Mouse (Mus musculus) embryonic facial prominence, embryonic 12.5 days (tissue): ENCODE measurements around the gene Il1rap. TPM values are rescaled to one million over a fixed set of nuclear protein-coding genes. Genes with fewer than 3 reads are reported as not detected.

Experiments used
- ATAC-seq: fragments of 200-750 bp; cut with Nextera tagmentation; 2 replicates; pipeline ENCODE4 v1.8.0; 2017; ENCODE audit not compliant: insufficient number of reproducible peaks, insufficient read depth, low FRiP score, low TSS enrichment
- H3K27ac ChIP-seq: fragments of 300-500 bp; sonication (generic); 2 replicates; pipeline ENCODE4 v1.5.1; 2016; ENCODE audit warnings: mild to moderate bottlenecking
- H3K27me3 ChIP-seq: fragments of 300-500 bp; sonication (generic); 2 replicates; pipeline ENCODE4 v1.6.1; 2016; ENCODE audit warnings: mild to moderate bottlenecking, moderate library complexity
- H3K36me3 ChIP-seq: fragments of 300-500 bp; sonication (generic); 2 replicates; pipeline ENCODE4 v1.6.1; 2016; ENCODE audit warnings: mild to moderate bottlenecking
- H3K4me1 ChIP-seq: fragments of 300-500 bp; sonication (generic); 2 replicates; pipeline ENCODE4 v1.6.1; 2016
- H3K4me2 ChIP-seq: fragments of 300-500 bp; sonication (generic); replicated peaks from 2 replicates; pipeline ENCODE4 v1.6.1; 2016; ENCODE audit warnings: mild to moderate bottlenecking, moderate library complexity
- H3K4me3 ChIP-seq: fragments of 300-500 bp; sonication (generic); 2 replicates; pipeline ENCODE4 v1.5.1; 2016; ENCODE audit warnings: mild to moderate bottlenecking
- H3K9ac ChIP-seq: fragments of 300-500 bp; sonication (generic); 2 replicates; pipeline ENCODE4 v1.6.1; 2016; ENCODE audit warnings: mild to moderate bottlenecking, moderate library complexity
- H3K9me3 ChIP-seq: fragments of 300-500 bp; sonication (generic); 2 replicates; pipeline ENCODE4 v1.6.1; 2016; ENCODE audit warnings: mild to moderate bottlenecking, moderate library complexity
- WGBS: fragments of 180-500 bp; shearing (Covaris S2); methylation state at CpG from one replicate; pipeline ENCODE4 v1.1.7; 2016; 5-methylcytosine and 5-hydroxymethylcytosine counted together
- polyA plus RNA-seq: library from polyadenylated mRNA; unstranded; fragments of >200 nt; fragmentation: Nextera tagmentation; extraction: Ambion mirVana; gene quantifications from 2 replicates; pipeline ENCODE4 v1.2.1, GENCODE M21; 2016

Il1rap gene
- polyA plus RNA-seq, 1 experiment from 2014 or later = 6.9 TPM

DNA sequence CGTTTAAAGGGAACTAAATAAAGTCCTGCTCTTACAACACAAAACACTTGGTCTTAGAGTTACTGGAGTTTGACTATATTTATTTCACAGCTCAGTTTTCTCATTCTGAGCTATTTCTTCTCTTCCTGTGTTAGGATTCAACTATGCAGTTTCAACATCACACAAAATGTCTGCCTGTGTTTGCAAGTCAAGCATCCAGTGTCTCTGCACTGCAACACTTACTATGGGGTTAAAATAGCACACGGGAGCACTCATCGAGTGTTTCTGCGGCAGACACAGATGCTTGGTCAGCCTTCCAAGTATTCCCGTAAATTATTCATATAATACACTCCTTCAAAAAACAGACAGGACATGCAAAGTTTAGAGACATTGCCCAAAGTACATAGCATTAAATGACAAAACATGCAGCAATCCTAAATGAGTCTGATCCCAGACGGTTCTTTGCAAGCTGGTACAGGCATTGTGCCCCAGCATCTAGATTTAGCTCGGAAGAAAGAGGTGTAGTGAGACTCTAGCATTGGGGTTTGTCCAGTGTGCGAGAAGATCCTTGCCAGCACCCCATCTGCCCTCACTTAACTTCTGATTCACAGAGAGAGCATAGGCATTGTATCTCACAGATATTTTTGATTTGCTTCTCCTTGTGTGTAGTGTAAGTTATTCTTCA lies 119.1 kb downstream of the Il1rap start:
- no peak overlapping the region for H3K4me2 ChIP-seq
- H3K9me3 ChIP-seq = no peaks in the 10 kb centered on the region
- H3K36me3 ChIP-seq = no peaks in the 10 kb centered on the region
- no peak overlapping the region for H3K9ac ChIP-seq
- H3K4me3 ChIP-seq = no peak overlapping the region
- H3K27ac ChIP-seq = no peak overlapping the region
- H3K27me3 ChIP-seq = no peaks in the 10 kb centered on the region
- H3K4me1 ChIP-seq = no peaks in the 10 kb centered on the region
- WGBS = 83% methylated on average over 8 of the region's 8 CpGs
- ATAC-seq = no peak

DNA sequence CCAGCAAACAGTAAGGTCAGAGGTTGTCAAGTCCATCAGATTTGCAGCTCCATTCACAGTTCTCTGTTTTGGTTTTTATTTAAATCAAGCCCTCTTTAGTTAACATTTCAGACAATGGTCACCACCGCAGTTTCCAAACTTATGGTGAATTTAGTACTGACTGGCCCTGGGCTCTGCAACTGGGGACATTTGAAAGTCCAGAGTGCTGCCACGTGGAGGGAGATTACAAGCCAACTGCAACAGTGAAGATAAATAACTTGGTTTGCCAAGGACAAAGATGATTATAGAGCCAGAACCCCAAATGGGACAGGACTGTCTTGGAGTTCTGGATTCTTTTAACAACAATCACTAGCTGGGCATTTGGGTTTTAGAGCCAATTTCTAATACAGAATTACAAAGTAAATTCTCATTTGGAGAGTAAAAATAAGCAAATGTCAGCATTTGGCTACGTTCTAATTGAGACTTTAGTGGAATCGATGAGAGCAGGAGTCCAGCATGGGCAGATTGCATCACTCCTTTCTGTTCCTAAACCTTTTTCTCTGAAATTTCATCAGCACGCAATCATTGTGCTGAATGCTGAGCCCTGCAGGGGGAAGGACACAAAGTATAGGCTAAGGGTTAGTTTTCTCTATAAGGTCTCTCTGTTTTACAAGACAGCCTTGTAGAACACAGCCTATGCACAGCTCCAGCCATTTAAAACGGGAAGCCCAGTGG lies 124.3 kb downstream of the Il1rap start:
- Histone ChIP-seq H3K27ac (no peak overlapping the region), H3K27me3 (no peaks in the 10 kb centered on the region), H3K9ac (no peak overlapping the region), H3K36me3 (no peaks in the 10 kb centered on the region), H3K4me1 (no peaks in the 10 kb centered on the region), H3K9me3 (no peaks in the 10 kb centered on the region), H3K4me3 (no peak overlapping the region), H3K4me2 (no peak overlapping the region)
- WGBS = 68% methylated on average over 6 of the region's 6 CpGs
- ATAC-seq = no peak

DNA sequence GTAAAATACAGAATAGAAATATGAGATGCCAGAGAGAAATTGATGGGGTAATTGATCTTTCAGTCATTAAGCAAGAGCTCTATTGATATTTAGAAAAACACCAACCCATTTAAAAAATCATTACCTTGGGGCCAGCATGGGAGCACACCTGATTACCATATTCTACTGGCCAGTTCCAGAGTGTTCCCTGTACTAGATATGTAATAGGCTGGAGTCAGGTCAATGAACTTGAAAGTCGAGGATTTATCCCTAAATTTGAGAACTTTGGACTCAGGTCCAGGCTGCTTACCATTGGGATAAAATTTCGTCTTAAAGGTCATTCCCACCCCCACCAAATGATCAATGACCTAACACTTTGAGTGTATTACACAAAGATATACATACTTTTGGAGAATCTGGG lies 125.0 kb downstream of the Il1rap start:
- no peak overlapping the region for H3K4me3 ChIP-seq
- no peaks in the 10 kb centered on the region for H3K9me3 ChIP-seq
- no peak overlapping the region for H3K27ac ChIP-seq
- no peak overlapping the region for H3K4me2 ChIP-seq
- H3K36me3 ChIP-seq = no peaks in the 10 kb centered on the region
- ATAC-seq = no peak
- WGBS = 72% methylated on average over 2 of the region's 2 CpGs
- H3K27me3 ChIP-seq = no peaks in the 10 kb centered on the region
- no peak overlapping the region for H3K9ac ChIP-seq
- H3K4me1 ChIP-seq = no peaks in the 10 kb centered on the region

DNA sequence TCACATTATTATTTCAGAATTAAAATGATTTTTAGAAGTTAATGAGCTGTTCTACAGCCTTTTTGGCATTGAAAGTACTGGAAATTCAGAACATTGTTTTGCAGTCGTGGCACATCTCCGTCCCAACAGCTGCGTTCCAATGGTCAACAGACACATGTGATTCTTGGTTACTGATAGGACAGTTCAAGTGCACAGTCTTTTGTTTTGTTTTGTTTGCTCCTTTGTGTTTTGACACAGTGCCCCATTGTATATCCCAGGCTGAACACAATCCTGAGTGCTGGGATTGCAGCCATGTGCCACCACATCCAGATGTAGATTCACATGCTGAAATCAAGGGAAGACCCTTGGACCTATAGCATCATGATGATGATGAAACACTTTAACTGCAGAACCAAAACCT lies 129.4 kb downstream of the Il1rap start:
- no peaks in the 10 kb centered on the region for H3K27me3 ChIP-seq
- H3K4me2 ChIP-seq = no peak overlapping the region
- no peak overlapping the region for H3K27ac ChIP-seq
- no peak overlapping the region for H3K4me3 ChIP-seq
- H3K9ac ChIP-seq = no peak overlapping the region
- 94% methylated on average over 3 of the region's 3 CpGs for WGBS
- no peak for ATAC-seq
- H3K36me3 ChIP-seq = no peaks in the 10 kb centered on the region
- no peaks in the 10 kb centered on the region for H3K9me3 ChIP-seq
- H3K4me1 ChIP-seq = no peaks in the 10 kb centered on the region

DNA sequence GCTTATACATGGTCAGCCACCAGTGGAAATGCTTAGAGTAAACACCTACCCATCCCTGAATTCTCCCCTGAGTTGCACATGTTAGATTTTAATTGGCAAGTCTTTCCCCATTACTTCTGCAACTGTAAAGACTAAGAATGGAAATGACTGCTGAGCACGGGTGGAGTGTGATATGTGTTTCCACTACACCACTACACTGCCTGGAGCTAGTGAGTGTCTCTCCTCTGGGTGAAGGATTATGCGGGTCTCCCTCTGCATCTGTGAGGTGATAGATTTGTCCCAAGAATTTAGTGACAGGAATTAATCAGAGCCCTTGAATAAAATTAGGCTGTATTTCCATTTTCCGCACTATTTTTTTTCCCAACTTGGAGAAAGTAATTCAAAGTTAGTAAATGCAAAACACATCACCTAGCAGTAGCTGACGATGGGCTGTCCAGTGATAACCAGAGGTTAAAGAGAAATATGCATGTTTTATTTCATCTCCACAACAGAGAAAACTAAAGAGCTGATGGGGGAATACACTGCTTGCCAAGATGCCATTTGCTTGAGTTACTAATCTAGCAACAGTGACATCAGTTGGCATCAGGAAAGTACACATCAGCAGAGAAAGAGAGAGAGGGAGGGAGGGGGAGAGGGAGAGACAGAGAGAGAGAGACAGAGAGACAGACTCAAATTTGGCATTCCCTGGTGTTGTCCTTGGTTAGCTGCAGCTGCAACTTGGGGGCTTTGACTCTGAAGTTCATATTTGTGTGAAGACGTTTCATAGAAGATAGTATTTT lies 132.2 kb downstream of the Il1rap start:
- Histone ChIP-seq H3K36me3 (no peaks in the 10 kb centered on the region), H3K4me2 (no peak overlapping the region), H3K27ac (no peak overlapping the region), H3K4me3 (no peak overlapping the region), H3K9me3 (no peaks in the 10 kb centered on the region), H3K9ac (no peak overlapping the region), H3K4me1 (no peaks in the 10 kb centered on the region), H3K27me3 (no peaks in the 10 kb centered on the region)
- 83% methylated on average over 5 of the region's 5 CpGs for WGBS
- no peak for ATAC-seq

DNA sequence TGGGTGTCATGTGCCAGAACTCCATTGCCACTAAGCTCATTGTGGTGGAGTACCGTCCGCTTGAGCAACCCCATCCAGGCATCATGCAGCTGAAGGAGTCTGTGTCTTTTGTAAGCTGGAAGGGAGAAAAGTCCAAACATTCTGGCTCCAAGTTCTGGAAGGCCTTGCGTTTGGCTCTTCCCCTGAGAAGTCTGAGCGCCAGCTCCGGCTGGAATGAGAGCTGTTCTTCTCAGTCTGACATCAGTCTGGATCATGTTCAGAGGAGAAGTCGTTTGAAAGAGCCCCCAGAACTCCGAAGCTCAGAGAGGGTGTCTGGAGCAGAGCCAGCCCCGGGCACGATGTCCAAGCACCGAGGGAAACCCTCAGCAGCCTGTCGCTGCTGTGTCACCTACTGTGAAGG lies 141.0 kb downstream of the Il1rap start:
- Histone ChIP-seq H3K9me3 (no peaks in the 10 kb centered on the region), H3K9ac (no peak overlapping the region), H3K36me3 (no peaks in the 10 kb centered on the region), H3K27me3 (no peaks in the 10 kb centered on the region), H3K4me3 (no peak overlapping the region), H3K4me2 (no peak overlapping the region), H3K27ac (no peak overlapping the region), H3K4me1 (0 out of 2 replicates have a peak, but pooled peaks cover 6% of the 10 kb centered on the region)
- ATAC-seq = no peak
- 85% methylated on average over 11 of the region's 11 CpGs for whole genome bisulfite sequencing

DNA sequence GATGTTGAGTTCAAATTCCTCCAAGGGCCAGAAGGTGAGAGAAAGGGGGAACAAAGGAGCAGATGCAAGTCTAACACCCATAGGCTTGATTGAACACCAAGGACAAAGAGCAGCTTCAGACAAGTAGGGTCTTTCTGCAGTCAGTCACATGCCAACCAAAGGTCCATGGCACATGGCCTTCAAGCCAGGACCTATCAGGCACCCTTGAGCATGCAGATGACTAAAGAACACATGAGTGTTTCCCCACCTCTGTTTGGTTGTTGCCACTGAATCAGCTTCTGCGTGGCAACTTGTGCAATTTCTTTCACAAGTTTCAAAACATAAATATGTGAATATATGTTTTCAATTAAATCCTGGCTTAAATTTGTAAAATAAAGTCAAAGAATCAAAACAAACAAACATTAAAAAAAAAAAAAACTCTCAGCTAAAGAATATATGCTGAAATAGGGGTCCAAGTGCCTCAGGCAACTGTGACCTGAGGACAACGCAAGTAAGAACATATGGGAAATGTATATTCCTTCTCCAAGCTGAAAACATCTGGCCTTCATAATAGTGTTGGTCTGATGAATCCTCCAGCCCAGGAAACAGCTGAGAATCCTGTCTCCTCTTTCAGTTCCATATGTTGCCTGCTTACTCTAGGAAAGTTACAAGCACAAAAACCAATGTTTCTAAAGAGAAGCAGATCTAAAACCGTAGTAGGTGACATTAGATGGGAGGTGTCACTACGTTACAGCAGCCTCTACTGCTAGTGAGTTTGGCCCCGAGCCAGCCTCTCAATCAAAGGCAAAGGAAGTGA lies 142.6 kb downstream of the Il1rap start:
- Histone ChIP-seq H3K36me3 (no peaks in the 10 kb centered on the region), H3K4me2 (no peak overlapping the region), H3K4me3 (no peak overlapping the region), H3K9me3 (no peaks in the 10 kb centered on the region), H3K4me1 (0 out of 2 replicates have a peak, but pooled peaks cover 6% of the 10 kb centered on the region), H3K9ac (no peak overlapping the region), H3K27me3 (no peaks in the 10 kb centered on the region), H3K27ac (no peak overlapping the region)
- ATAC-seq = no peak
- 41% methylated on average over 5 of the region's 5 CpGs for WGBS

DNA sequence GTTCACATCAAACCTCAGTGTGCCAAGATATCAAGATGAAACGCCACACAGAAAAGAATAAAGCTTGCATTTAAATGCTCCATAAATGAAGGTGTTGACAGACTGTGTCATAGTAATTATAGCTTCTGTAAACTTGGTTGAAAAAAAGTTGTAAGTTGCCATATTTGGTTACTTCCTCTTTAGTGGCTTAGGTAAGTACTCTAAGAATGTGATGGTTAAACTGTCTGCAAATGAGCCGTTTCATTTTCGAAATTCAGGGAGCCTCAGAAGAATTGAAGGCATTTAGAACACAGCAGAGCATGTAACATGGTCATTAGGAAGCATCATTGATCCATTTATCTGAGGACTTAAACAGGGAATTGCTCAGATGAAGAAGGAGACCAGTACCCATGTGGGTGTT lies 146.6 kb downstream of the Il1rap start:
- Histone ChIP-seq H3K36me3 (no peaks in the 10 kb centered on the region), H3K4me3 (no peak overlapping the region), H3K4me1 (0 out of 2 replicates have a peak, but pooled peaks cover 6% of the 10 kb centered on the region), H3K9ac (no peak overlapping the region), H3K27ac (no peak overlapping the region), H3K9me3 (no peaks in the 10 kb centered on the region), H3K4me2 (no peak overlapping the region), H3K27me3 (no peaks in the 10 kb centered on the region)
- no peak for ATAC-seq
- 56% methylated on average over 3 of the region's 3 CpGs for WGBS

DNA sequence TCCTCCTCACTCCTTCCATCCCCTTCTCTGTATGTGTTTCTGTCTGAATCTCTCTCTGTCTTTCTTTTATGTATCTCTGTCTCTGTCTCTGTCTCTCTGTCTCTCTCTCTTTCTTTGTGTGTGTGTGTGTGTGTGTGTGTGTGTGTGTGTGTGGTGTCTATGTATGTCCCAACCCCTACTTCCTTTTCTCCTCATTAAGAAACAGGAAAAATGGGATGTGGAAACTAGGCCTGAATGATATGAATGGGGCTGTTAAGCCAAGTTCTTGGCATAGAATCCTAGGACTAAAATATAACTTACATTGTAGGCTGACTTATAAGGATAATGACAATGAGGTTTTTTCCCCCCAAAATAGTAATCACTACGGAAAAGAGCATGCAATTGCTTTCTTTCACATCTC lies 149.4 kb downstream of the Il1rap start:
- Histone ChIP-seq H3K4me2 (no peak overlapping the region), H3K4me3 (no peak overlapping the region), H3K27ac (no peak overlapping the region), H3K27me3 (no peaks in the 10 kb centered on the region), H3K36me3 (no peaks in the 10 kb centered on the region), H3K4me1 (no peaks in the 10 kb centered on the region), H3K9me3 (no peaks in the 10 kb centered on the region), H3K9ac (no peak overlapping the region)
- WGBS = 83% methylated on average over 1 of the region's 1 CpGs
- ATAC-seq = no peak

DNA sequence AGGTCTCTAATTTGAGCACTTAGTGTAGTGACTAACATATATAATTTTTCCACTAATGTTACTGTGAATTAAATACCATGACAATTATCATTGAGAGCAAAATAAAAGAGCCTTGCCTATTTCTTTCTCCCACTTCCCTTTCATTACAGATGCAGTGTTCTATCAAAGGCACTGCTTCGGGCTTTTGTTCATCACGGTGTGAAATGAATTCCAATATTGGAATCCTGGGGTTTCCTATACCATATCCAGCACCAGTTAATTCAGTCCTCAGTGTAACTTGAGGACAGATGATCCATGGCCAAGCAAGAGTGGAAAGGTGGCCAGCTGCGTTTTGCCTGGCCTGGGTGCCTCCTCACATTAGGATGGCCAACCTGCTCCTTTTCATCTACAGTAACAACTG lies 151.1 kb downstream of the Il1rap start:
- no peak overlapping the region for H3K4me2 ChIP-seq
- no peak overlapping the region for H3K27ac ChIP-seq
- H3K27me3 ChIP-seq = no peaks in the 10 kb centered on the region
- H3K9ac ChIP-seq = no peak overlapping the region
- no peak for ATAC-seq
- no peaks in the 10 kb centered on the region for H3K36me3 ChIP-seq
- WGBS = 83% methylated on average over 3 of the region's 3 CpGs
- H3K4me3 ChIP-seq = no peak overlapping the region
- H3K9me3 ChIP-seq = no peaks in the 10 kb centered on the region
- H3K4me1 ChIP-seq = no peaks in the 10 kb centered on the region

DNA sequence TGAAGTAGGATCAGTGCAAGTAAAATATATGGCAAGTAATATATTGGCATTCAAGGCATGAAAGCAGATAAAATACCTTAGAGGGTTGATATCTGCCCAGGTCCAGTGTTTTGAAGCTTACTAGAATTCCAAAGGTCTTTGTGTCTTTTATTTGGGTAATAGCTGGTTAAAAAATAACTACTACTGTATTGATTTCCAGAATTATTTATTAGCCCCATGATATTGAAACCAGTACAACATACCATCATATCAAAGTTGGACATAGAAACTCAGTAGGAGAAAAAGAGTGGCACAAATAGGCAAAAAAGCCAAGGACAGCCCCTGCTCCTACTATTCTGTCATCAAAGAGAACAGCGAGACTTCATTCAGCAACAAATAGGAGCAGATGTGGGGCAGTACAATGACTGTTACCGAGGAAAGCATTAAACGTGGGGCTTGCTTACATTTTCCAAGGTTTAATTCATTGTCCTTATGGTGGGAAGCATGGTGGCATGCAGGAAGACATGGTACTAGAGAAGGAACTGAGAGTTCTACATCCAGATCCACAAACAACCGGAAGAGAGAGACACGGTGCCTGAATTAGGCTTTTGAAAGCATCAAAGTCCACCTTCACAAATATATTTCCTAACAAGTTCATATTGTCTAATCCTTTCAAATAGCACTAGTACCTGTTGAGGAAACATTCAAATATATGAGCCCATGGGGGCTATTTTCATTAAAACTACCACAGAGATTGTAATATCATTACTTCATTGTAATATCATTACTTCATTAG lies 174.1 kb downstream of the Il1rap start:
- Histone ChIP-seq H3K9me3 (no peaks in the 10 kb centered on the region), H3K4me2 (no peak overlapping the region), H3K4me1 (no peaks in the 10 kb centered on the region), H3K27ac (no peak overlapping the region), H3K9ac (no peak overlapping the region), H3K4me3 (no peak overlapping the region), H3K27me3 (no peaks in the 10 kb centered on the region), H3K36me3 (no peaks in the 10 kb centered on the region)
- 82% methylated on average over 5 of the region's 5 CpGs for WGBS
- ATAC-seq = no peak
